Mouse (Mus musculus): Measurements from ENCODE around the gene Lhfpl5. TPM values are rescaled to one million over a fixed set of nuclear protein-coding genes. Genes with fewer than 3 reads are reported as not detected.

Gene Lhfpl5
- total and polyA plus RNA-seq, 2 experiments from 2014 or later: 0.07 TPM; not detected in 1

DNA sequence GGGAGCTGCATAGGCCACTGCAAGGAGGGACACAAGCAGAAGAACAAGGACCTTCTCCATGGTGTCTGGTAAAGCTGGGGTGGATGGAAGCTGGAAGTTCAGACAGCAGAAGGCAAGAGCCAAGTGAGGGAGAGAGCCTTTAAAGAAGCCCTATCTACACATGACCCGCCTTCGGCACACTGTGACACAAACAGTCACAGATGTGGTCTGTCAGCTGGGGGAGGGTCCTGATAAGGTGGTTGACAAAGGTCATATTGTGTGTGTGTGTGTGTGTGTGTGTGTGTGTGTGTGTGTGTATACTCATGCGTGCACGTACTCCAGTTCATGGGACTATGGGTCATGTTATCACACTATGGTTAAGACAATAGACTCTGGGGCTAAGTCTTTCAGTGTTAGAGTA lies 14.8 kb upstream of the Lhfpl5 start, which contains the start of gene Clps:
Gene Clps (minus strand): TSS at position 169 of the 400 bp plus-strand sequence.
- Histone ChIP-seq H3K27me3 (ENCODE audit: control insufficient read depth, insufficient read depth, low read length) (no peaks in the 10 kb centered on the region), H3K9me3 (replicated peaks; ENCODE audit: control insufficient read depth, low read length) (no peaks in the 10 kb centered on the region), H3K4me2 (ENCODE audit: low read depth, low read length) (no peak within 1 kb of the TSS), H3K4me3 (ENCODE audit: low read depth, low read length) (no peak within 1 kb of the TSS), H3K4me1 (ENCODE audit: control insufficient read depth, insufficient read depth) (no peaks in the 10 kb centered on the region), H3K9ac (replicated peaks; ENCODE audit: low read depth, low read length) (no peak within 1 kb of the TSS), H3K27ac (ENCODE audit: low read depth) (no peak within 1 kb of the TSS), H3K36me3 (replicated peaks; ENCODE audit: control insufficient read depth, insufficient read depth, low read length) (no peaks in the 10 kb centered on the region)
- TF ChIP-seq EP300 (IDR thresholded peaks at IDR 0.05; ENCODE audit: low read depth): no peak
- no peak for TF ChIP-seq CTCF (IDR thresholded peaks at IDR 0.05; ENCODE audit: low read depth)
- DNase-seq (ENCODE audit: low spot score): no peak
- 54% methylated on average over 4 of the region's 4 CpGs for WGBS
- no peak for ATAC-seq (ENCODE audit: insufficient read depth, low read depth)

DNA sequence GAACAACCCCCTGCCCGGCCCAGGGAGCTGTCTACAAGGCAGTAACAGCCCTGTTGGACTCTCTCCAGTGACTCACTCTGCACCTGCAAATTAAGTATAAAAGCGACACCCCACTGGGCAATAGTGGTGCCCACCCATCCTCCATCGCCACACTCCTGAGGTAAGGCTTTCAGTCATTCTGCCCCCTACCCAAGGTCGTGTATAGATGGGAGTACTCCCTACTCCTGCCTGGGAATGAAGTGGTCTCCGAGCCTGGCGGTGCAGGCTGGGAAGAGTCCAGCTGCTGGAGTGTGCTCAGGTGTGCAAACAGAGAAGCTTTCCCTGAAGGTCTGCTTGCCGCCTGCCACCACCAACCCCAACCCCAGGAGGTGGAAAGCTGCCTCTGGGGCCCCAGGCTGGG lies 13.8 kb upstream of the Lhfpl5 start:
- Histone ChIP-seq H3K27me3 (ENCODE audit: control insufficient read depth, insufficient read depth, low read length) (no peaks in the 10 kb centered on the region), H3K9ac (replicated peaks; ENCODE audit: low read depth, low read length) (no peak overlapping the region), H3K27ac (ENCODE audit: low read depth) (no peak overlapping the region), H3K4me3 (ENCODE audit: low read depth, low read length) (no peak overlapping the region), H3K4me1 (ENCODE audit: control insufficient read depth, insufficient read depth) (no peaks in the 10 kb centered on the region), H3K36me3 (replicated peaks; ENCODE audit: control insufficient read depth, insufficient read depth, low read length) (no peaks in the 10 kb centered on the region), H3K4me2 (ENCODE audit: low read depth, low read length) (no peak overlapping the region), H3K9me3 (replicated peaks; ENCODE audit: control insufficient read depth, low read length) (no peaks in the 10 kb centered on the region)
- WGBS: 57% methylated on average over 7 of the region's 7 CpGs
- no peak for DNase-seq (ENCODE audit: low spot score)
- TF ChIP-seq EP300 (IDR thresholded peaks at IDR 0.05; ENCODE audit: low read depth): no peak
- TF ChIP-seq CTCF (IDR thresholded peaks at IDR 0.05; ENCODE audit: low read depth): no peak
- ATAC-seq (ENCODE audit: insufficient read depth, low read depth): no peak

DNA sequence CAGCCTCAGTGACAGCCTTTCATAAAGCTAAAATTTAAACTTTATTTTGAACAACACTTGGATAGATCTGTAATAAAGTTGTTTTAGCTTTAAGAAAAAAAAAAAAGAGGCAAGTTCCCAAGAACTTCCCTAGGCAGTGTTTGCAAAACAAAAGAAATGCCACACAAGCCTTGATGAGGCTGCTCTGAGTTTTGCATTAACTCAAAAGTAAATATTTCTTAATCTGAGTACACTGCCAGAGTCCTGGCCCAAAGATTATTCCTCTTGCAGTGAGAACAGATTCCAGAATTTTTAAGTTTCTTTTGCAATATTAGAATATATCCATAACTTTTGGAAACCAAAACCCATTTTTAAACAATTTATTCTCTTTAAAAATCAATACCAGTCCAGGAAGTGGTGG lies 10.3 kb upstream of the Lhfpl5 start:
- no peaks in the 10 kb centered on the region for H3K9me3 ChIP-seq (replicated peaks; ENCODE audit: control insufficient read depth, low read length)
- H3K4me1 ChIP-seq (ENCODE audit: control insufficient read depth, insufficient read depth): no peaks in the 10 kb centered on the region
- no peaks in the 10 kb centered on the region for H3K27me3 ChIP-seq (ENCODE audit: control insufficient read depth, insufficient read depth, low read length)
- no peak for TF ChIP-seq EP300 (IDR thresholded peaks at IDR 0.05; ENCODE audit: low read depth)
- no peak for TF ChIP-seq CTCF (IDR thresholded peaks at IDR 0.05; ENCODE audit: low read depth)
- DNase-seq (ENCODE audit: low spot score): no peak
- ATAC-seq (ENCODE audit: insufficient read depth, low read depth): no peak
- no peak overlapping the region for H3K4me3 ChIP-seq (ENCODE audit: low read depth, low read length)
- H3K27ac ChIP-seq (ENCODE audit: low read depth): no peak overlapping the region
- no peak overlapping the region for H3K9ac ChIP-seq (replicated peaks; ENCODE audit: low read depth, low read length)
- no peak overlapping the region for H3K4me2 ChIP-seq (ENCODE audit: low read depth, low read length)
- no peaks in the 10 kb centered on the region for H3K36me3 ChIP-seq (replicated peaks; ENCODE audit: control insufficient read depth, insufficient read depth, low read length)

DNA sequence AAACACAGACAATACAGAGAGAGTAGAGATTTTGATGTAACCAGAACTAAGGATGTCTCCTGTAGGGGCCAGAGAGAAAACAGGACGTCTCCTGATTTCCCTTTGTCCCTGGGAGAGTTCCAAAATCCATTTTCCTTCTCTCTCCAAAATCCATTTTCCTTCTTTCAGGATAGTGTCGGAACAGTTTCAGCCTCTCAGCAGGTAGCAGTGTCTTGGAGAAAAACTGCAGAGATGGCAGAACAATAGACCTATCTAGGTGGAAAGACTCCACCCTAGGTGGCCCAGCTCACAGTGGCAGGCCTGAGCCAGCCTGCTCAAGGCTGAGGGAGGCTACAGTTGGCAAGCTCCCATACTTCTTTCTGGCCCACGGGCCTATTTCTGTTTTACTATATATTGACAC lies 7.9 kb upstream of the Lhfpl5 start:
- ATAC-seq (ENCODE audit: insufficient read depth, low read depth) (no peak), DNase-seq (ENCODE audit: low spot score) (no peak)
- no peak overlapping the region for H3K27ac ChIP-seq (ENCODE audit: low read depth)
- TF ChIP-seq CTCF (IDR thresholded peaks at IDR 0.05; ENCODE audit: low read depth) (no peak), EP300 (IDR thresholded peaks at IDR 0.05; ENCODE audit: low read depth) (no peak)
- no peak overlapping the region for H3K4me2 ChIP-seq (ENCODE audit: low read depth, low read length)
- H3K9ac ChIP-seq (replicated peaks; ENCODE audit: low read depth, low read length): no peak overlapping the region
- no peaks in the 10 kb centered on the region for H3K36me3 ChIP-seq (replicated peaks; ENCODE audit: control insufficient read depth, insufficient read depth, low read length)
- H3K4me1 ChIP-seq (ENCODE audit: control insufficient read depth, insufficient read depth): no peaks in the 10 kb centered on the region
- no peak overlapping the region for H3K4me3 ChIP-seq (ENCODE audit: low read depth, low read length)
- H3K27me3 ChIP-seq (ENCODE audit: control insufficient read depth, insufficient read depth, low read length): no peaks in the 10 kb centered on the region
- no peaks in the 10 kb centered on the region for H3K9me3 ChIP-seq (replicated peaks; ENCODE audit: control insufficient read depth, low read length)
- WGBS: 43% methylated on average over 3 of the region's 3 CpGs

DNA sequence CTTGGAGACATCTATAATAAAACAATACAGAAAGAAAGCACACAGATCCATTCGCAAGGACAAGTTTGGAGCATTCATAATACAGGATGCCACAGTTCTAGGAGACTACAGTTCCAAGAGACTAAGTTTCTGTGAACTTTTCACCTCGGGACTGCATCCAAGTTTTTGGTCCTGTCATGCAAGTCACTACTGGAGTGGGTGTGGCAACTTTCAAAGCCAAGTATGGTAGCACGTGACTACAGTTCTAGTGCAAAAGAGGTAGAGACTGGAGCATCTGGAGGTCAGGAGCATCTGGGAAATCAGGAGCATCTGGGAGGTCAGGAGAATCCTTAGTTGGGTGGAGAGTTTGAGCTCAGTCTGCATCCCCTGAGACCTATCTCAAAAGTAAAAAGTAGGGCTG lies 3.6 kb upstream of the Lhfpl5 start:
- Histone ChIP-seq H3K4me3 (ENCODE audit: low read depth, low read length) (no peak overlapping the region), H3K9me3 (replicated peaks; ENCODE audit: control insufficient read depth, low read length) (no peaks in the 10 kb centered on the region), H3K27me3 (ENCODE audit: control insufficient read depth, insufficient read depth, low read length) (peaks cover 10% of the 10 kb centered on the region; the same call in 1 of the 2 replicates), H3K4me2 (ENCODE audit: low read depth, low read length) (no peak overlapping the region), H3K4me1 (ENCODE audit: control insufficient read depth, insufficient read depth) (no peaks in the 10 kb centered on the region), H3K27ac (ENCODE audit: low read depth) (no peak overlapping the region), H3K9ac (replicated peaks; ENCODE audit: low read depth, low read length) (no peak overlapping the region), H3K36me3 (replicated peaks; ENCODE audit: control insufficient read depth, insufficient read depth, low read length) (no peaks in the 10 kb centered on the region)
- ATAC-seq (ENCODE audit: insufficient read depth, low read depth) (no peak), DNase-seq (ENCODE audit: low spot score) (no peak)
- 62% methylated on average over 3 of the region's 3 CpGs for WGBS
- TF ChIP-seq CTCF (IDR thresholded peaks at IDR 0.05; ENCODE audit: low read depth) (no peak), EP300 (IDR thresholded peaks at IDR 0.05; ENCODE audit: low read depth) (no peak)

DNA sequence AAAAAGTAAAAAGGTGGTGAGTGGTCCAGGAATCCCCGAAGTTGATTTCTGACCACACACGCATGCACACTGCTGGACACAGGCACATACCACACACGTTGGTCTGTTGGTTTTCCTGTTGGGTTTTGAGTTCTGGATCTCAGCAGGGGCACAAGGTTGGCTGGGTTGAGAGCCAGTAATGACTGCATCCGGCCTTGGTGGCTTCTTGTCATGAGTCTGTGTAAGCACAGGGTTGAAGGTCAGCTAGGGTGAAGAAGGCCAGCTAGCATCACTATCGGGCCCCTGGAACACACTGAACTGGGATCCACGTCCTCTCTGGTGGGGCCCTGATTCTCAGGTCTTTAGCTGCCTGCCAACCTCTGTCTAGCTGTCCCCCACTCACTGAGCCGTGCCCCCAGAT lies 2.9 kb upstream of the Lhfpl5 start:
- WGBS: 72% methylated on average over 7 of the region's 7 CpGs
- Histone ChIP-seq H3K4me1 (ENCODE audit: control insufficient read depth, insufficient read depth) (no peaks in the 10 kb centered on the region), H3K9me3 (replicated peaks; ENCODE audit: control insufficient read depth, low read length) (no peaks in the 10 kb centered on the region)

More for the DNA sequence above, 2.9 kb upstream of the Lhfpl5 start:
- TF ChIP-seq CTCF (IDR thresholded peaks at IDR 0.05; ENCODE audit: low read depth) (no peak), EP300 (IDR thresholded peaks at IDR 0.05; ENCODE audit: low read depth) (no peak)
- no peak for ATAC-seq (ENCODE audit: insufficient read depth, low read depth)
- Histone ChIP-seq H3K36me3 (replicated peaks; ENCODE audit: control insufficient read depth, insufficient read depth, low read length) (no peaks in the 10 kb centered on the region), H3K4me2 (ENCODE audit: low read depth, low read length) (no peak overlapping the region), H3K9ac (replicated peaks; ENCODE audit: low read depth, low read length) (no peak overlapping the region), H3K27me3 (ENCODE audit: control insufficient read depth, insufficient read depth, low read length) (peaks cover 10% of the 10 kb centered on the region; the same call in 1 of the 2 replicates), H3K4me3 (ENCODE audit: low read depth, low read length) (no peak overlapping the region), H3K27ac (ENCODE audit: low read depth) (no peak overlapping the region)
- no peak for DNase-seq (ENCODE audit: low spot score)

Data from heart, postnatal 0 days (tissue).